Mouse (Mus musculus): ENCODE measurements around the gene Klhl9.

Gene Klhl9

DNA sequence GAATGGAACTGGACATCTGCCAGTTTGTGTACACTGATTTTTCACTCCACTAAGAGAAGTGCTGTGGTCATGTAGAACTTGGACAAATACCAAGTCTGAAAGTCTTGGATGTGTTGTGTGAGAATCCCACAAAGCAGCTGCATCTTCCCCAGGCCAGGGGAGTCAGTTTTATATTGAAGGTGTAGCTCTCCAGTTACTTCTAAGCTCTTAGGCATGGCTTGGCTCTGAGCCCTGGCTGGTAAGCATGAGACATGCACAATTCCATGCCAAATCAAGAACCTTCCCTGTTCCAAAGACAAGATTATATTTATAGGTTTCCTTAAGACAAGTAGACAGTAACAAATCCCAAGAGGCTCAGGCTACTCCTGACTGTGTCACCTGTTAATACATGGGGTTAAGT is 7.2 kb downstream of the Klhl9 start:
- DNase-seq (ENCODE audit: low spot score in 2 of 2) = no peak

DNA sequence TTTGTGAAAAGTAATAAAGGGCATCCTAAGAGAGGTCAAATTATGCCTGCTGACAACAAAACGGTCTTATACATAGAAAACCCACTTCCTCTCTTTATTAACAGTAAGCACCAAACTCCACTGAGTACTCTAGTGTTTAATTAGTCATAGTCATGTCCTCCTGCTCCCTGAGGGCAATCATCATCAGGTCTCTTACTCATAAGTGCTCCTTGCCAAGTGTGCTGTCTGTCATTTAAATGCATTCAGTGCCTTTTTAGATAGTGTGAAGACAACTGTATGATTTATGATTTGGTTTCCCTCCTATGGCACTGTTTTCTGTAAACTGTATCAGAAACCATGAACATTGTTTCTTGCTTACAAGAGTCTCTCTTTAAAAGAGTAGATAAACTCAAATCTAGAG is 8.0 kb downstream of the Klhl9 start:
- DNase-seq (ENCODE audit: low spot score in 2 of 2) = no peak

DNA sequence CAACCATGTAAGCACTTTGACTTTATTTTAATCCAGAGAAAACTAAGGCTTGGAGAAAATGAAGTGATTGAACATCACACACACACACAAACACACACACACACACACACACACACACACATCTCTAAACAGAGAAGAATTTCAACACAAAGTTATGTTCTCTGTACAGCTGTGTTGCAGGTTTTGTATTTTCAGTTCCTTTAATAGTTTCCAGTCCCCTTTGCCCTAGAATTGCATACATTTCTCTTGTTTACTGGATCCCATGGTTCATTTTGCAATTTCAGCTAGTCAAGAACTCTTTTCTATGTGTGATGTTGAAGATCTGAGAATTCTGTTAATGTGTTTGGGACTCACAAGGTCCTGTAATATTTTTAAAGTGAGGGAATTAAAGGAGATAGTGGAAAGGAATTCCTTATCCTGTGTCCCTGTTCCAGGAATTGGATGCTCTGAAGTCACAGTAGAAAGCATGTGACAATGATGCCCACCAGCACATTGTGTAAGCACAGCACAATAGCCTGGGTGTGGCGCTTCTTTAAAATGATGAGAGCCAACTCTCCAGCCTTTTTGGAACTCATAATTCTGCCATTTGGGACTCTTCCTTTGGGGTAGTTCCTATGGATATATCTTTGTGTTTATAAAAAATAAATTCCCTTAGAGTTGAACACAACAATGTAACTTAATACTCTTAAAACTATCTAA is 15.0 kb downstream of the Klhl9 start:
- DNase-seq (ENCODE audit: low spot score in 2 of 2) = no peak

DNA sequence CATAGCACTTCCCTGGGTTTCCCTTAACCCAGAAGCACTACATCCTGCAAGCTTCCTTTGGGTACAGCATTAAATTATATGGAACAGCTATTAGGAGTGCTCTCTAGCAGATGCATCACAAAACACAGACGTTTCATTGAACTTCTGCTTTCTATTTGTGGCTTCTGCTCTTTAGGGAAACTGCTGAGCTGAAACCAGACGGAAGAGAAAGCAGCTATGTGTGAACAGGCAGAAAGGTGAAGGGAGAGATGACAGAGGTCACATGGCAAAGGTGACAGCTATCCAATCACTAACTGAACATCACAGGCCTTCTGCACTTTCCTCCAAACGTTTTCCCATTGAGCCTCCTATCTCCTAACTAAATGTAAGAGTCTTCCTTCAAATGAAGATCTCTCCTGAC is 16.3 kb downstream of the Klhl9 start:
- peak in 1 of 2 experiments; percentile 34 for DNase-seq (ENCODE audit: low spot score in 2 of 2)

DNA sequence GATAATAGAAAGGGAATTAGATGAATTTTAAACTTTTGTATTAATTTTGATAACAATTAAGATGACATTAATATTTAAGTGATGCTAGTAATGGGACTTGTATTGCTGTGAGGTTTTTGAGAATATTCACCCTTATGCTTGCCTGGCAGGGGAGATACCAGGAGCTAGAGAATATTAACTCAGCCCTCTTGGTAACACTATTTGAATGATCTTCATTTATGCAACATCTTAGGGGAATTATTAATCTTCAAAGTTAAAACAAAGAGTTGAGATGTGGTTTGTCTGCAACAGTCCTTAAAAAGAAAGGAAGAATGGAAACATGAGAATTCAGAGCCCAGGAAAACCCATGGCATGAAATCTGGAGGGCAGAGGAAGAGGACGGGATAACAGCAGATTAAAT is 23.0 kb downstream of the Klhl9 start:
- no peak for DNase-seq (ENCODE audit: low spot score in 2 of 2)

DNA sequence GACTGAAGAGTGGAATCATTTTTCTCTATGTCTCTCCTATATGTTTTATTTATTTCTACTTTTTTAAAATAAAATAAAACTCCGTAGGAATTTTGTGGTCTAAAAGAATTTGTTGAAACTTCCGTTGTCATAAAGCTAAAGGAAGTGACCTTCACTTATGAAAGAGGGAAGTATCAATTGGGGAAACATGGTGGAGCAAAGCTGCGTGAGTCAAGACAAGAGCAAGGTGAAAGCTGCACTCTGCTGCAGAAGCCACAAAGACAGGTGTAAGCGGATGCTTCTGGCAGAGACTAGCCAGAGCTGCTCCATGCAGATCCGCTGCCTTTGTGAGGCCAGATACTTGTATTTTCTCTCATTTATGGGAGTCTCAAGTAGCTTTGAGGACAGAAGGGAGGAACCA is 23.5 kb downstream of the Klhl9 start:
- DNase-seq (ENCODE audit: low spot score in 2 of 2) = no peak

DNA sequence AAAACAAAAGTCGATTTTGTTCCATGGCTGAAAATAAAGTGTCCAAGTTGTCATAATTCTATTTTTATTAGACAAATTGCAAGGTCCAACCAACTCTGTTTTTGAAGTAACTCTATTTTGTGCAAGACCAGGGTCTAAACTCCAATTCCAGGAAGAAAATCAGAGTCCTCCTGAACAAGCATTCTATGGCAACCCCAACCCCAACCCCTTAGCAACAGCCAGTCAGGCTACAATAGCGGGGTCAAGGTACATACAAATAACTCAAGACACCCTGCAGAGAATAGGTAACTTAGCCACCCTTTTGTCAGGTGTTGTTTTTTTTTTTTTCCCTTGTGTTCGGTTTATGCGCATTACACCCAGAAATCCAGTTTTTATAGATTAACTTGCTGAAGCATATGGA is 24.5 kb downstream of the Klhl9 start:
- no peak for DNase-seq (ENCODE audit: low spot score in 2 of 2)

DNA sequence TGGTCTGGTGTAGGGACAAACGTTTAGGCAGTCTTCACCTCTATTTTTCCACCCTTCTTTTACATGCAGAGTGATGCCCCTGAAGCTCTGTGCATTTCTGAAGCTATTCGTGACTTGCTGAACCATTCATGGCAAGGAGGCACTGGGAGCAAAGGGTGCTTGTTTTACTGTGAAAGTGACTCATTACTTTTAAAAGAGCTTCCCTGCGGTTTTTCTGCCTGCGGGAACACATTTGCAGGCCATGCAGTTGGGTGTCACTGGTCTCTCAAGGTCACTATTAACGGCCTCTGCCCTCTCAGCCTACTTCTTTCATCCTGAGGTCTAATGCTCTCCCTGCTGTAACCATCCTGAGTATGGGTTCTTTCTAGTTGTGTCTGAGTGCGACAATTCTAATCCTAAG is 25.2 kb downstream of the Klhl9 start:
- DNase-seq (ENCODE audit: low spot score in 2 of 2) = no peak

DNA sequence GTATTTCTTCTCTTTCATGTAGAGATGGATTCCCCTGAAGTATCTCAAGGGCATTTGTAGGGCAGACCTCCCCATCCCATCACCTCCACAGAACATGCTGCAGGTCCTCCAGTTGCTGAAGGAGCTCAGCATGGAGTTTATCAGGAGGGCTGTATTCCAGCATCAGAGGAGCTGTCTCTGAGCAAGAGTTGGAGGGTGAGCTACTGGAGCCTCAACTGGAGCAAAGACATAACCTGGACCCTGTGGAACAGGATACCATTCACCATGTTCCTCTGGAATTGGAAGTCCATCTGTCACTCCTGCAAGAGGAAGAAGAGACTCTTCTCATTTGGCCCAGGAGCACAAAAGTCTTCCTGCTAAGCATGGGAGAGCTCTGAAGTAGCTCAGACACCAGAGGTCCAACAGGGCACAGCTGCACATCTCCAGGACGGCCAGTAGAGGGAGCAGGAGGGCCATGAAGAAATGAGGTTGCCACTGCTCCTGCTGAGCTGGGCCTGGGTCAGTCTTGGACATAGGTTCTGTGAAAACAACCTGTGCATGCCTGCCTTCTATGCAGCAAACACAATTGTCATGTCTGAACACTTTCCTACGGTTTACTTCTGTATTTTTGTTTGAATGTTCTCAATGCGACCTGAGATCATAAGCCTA is 25.9 kb downstream of the Klhl9 start:
- DNase-seq (ENCODE audit: low spot score in 2 of 2) = peak; percentile 38 to 63

DNA sequence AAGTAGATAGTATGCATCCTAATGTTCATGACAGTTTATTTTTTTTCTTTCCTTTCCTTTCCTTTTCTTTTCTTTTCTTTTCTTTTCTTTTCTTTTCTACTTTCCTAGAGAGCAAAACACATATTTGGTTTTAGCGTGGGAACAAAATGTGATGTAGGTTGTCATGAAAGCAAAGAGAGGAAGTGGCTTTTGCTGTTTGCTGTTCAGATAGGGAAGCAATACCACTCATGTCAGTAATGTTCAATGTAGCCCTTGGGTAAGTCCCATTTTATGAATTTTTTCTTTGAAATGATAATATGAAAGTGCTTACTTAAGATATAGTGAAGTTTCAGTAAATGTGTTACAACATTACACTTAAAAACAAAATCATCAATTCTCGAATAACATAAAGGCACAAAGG is 28.9 kb downstream of the Klhl9 start:
- DNase-seq (ENCODE audit: low spot score in 2 of 2) = no peak

DNA sequence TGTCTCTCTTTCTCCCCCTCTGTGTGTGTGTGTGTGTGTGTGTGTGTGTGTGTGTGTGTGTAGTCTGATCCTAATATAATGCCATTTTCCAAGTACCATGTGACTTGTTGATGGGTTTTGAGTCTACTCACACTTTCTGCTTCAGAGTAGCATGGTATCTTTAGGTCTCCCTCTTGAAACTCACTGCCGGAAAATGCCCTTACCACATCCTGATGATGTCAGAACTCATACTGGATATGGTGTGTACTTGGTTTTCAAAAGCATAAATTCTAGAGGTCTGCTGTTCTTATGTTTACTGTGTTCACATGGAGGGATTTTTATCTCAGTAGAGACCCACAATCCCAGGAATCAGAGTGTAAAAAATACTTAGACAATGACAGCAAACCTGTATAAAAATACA is 29.7 kb downstream of the Klhl9 start:
- DNase-seq (ENCODE audit: low spot score in 2 of 2) = no peak

DNA sequence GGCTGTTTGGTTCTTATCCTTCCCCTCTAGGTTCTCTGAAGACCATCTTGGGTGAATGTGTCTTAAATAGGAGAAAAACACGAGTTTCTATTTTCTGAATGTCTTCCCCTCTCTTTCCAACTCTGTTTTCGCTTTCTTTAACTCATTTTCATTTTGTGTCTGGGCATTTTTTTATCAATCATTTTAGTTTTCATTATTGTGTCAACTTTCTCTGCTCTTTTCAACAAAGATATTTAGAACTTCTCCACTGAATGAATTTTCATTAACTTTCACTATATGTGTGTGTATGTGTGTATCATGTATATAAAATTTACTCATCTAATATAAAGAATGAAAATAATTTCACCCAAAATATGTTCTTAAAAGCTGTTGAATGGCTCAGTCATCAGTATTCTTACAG is 31.0 kb downstream of the Klhl9 start, which contains the start of gene Ifnab:
Gene Ifnab (minus strand): TSS at position 101 of the 400 bp plus-strand sequence.
- DNase-seq (ENCODE audit: low spot score in 2 of 2) = no peak

DNA sequence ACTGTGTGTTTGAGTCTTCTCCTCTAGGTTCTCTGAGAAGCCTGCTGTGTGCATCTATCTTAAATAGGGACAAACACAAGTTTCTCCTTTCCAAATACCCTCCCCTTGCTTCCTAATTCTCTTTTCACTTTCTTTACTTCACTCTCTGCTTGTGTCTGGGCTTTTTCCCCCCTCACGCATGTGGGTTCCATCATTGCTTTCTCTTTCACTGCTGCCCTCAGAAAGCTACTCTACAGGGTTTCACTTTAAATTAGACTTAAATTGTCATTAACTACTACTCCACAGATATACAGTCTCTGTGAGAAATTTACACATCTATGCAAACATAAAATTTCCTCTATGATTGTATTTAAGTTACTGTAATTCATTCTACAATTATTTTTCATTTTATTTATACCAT is 38.5 kb downstream of the Klhl9 start, which contains the start of gene Ifna2:
Gene Ifna2 (minus strand): TSS at position 101 of the 400 bp plus-strand sequence.
- no peak for DNase-seq (ENCODE audit: low spot score in 2 of 2)

DNA sequence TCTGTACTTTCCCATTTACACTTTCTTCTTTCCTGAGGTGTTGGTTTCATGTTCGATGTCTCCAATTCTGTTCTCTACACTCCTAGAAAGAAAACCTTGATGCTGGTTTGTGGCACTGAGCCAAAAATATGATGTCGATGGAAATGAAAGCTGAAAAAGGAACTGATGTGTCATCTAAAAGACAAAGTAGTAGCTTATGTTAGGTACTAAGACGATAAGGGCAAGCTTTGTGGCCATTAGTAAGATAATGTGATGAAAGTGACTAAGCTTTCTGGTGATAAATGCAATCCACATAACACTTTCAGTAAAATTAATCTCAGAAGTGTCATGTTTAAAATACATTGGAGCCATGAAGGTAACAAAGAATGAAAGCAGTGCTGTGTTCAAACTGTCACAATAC is 40.9 kb downstream of the Klhl9 start:
- DNase-seq (ENCODE audit: low spot score in 2 of 2) = no peak

DNA sequence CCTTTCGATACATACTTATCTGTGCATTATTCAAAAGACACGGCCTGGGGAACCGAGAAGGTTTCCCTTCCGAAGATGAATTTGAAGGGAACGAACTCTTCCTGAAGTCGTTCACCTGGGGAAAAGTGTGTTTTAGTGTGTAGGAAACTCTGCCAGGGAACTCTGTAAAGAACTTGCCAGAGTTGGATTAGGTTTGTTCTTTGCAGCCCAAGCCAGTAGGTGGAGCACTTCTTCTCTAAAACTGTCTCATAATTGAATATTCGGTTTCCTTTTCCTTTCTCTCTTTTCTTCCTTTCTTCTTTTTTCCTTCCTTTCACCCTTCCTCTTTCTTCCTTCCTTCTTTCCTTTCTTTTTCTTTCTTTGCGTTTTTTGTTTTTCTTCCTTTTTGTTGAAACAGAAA is 41.9 kb downstream of the Klhl9 start:
- no peak for DNase-seq (ENCODE audit: low spot score in 2 of 2)

DNA sequence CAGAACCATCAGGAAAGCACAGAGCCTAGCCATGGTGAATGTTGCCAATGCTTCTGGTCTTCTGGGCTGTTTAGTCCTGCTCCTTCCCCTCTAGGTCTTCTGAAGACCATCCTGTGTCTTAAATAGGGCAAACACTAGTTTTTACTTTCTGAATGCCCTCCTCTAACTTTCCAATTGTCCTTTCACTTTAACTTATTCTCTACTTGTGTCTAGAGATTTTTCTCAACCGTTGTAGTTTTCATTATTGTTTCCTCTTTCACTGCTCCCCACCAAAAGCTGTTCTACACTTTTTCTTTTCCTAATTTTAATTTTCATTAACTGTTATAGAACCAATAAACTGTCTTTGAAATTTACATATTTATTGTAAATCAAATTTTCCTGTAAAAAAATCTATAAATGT is 45.4 kb downstream of the Klhl9 start, which contains the start of gene Ifna16:
Gene Ifna16 (minus strand): TSS at position 101 of the 400 bp plus-strand sequence.
- no peak for DNase-seq (ENCODE audit: low spot score in 2 of 2)
